Mouse (Mus musculus) midbrain, postnatal 0 days (tissue): ENCODE data around the gene Efna1. TPM values are rescaled to one million over a fixed set of nuclear protein-coding genes. Genes with fewer than 3 reads are reported as not detected.

ENCODE experiments used
- ATAC-seq: fragments of 200-750 bp; cut with Nextera tagmentation; 2 replicates; pipeline ENCODE4 v1.8.0; 2017; ENCODE audit warnings: moderate number of reproducible peaks, mild to moderate bottlenecking, moderate TSS enrichment, moderate library complexity; ENCODE audit not compliant: low FRiP score
- DNase-seq: peaks from one replicate; pipeline ENCODE4 v3.0.0-alpha.2; 2015; ENCODE audit warnings: low spot score
- H3K27ac ChIP-seq: fragments of 300-500 bp; sonication (generic); 2 replicates; pipeline ENCODE4 v1.5.1; 2014; ENCODE audit warnings: low read depth, mild to moderate bottlenecking, low read length, mixed read lengths
- H3K27me3 ChIP-seq: fragments of 300-500 bp; sonication (generic); 2 replicates; pipeline ENCODE4 v1.6.1; 2014; ENCODE audit warnings: low read length, control low read depth, mixed read lengths; ENCODE audit not compliant: insufficient read depth
- H3K36me3 ChIP-seq: fragments of 300-500 bp; sonication (generic); 2 replicates; pipeline ENCODE4 v1.6.1; 2014; ENCODE audit warnings: low read length, control low read depth, mixed read lengths; ENCODE audit not compliant: insufficient read depth
- H3K4me1 ChIP-seq: fragments of 300-500 bp; sonication (generic); 2 replicates; pipeline ENCODE4 v1.6.1; 2014; ENCODE audit warnings: mild to moderate bottlenecking, control low read depth, antibody characterized with exemption, low read length, mixed read lengths; ENCODE audit not compliant: insufficient read depth
- H3K4me2 ChIP-seq: fragments of 300-500 bp; sonication (generic); 2 replicates; pipeline ENCODE4 v1.6.1; 2014; ENCODE audit warnings: low read depth, mild to moderate bottlenecking, low read length, mixed read lengths; ENCODE audit not compliant: poor library complexity, severe bottlenecking
- H3K4me3 ChIP-seq: fragments of 300-500 bp; sonication (generic); 2 replicates; pipeline ENCODE4 v1.5.1; 2014; ENCODE audit warnings: low read depth, mild to moderate bottlenecking, low read length, moderate library complexity
- H3K9ac ChIP-seq: fragments of 300-500 bp; sonication (generic); replicated peaks from 2 replicates; pipeline ENCODE4 v1.6.1; 2014; ENCODE audit warnings: mild to moderate bottlenecking, low read length, moderate library complexity, mixed read lengths; ENCODE audit not compliant: poor library complexity, severe bottlenecking
- H3K9me3 ChIP-seq: fragments of 300-500 bp; sonication (generic); 2 replicates; pipeline ENCODE4 v1.6.1; 2016; ENCODE audit warnings: low read length, control low read depth
- CTCF ChIP-seq: IDR thresholded peaks from 2 replicates; pipeline ENCODE4 v1.5.1; 2016; ENCODE audit warnings: antibody characterized with exemption, mild to moderate bottlenecking
- WGBS: fragments of 180-500 bp; shearing (Covaris S2); extraction: QIAGEN DNeasy Blood & Tissue Kit; methylation state at CpG from one replicate; pipeline ENCODE4 v1.1.7; 2014; 5-methylcytosine and 5-hydroxymethylcytosine counted together
- polyA plus RNA-seq: library from polyadenylated mRNA; unstranded; fragments of >200 nt; fragmentation: Nextera tagmentation; extraction: Ambion mirVana; gene quantifications from 2 replicates; pipeline ENCODE4 v1.2.1, GENCODE M21; 2015
- total RNA-seq: library from RNA; depleted of rRNA; stranded (reverse); fragments of >200 nt; gene quantifications from 2 replicates; pipeline ENCODE4 v1.2.3, GENCODE M21; 2014

Gene Efna1
- total and polyA plus RNA-seq, 2 experiments from 2014 or later = 6.6 to 9.4 TPM

- H3K4me2 ChIP-seq = no peak overlapping the region
- ATAC-seq (no peak), DNase-seq (no peak)
- H3K9me3 ChIP-seq = no peaks in the 10 kb centered on the region
- no peaks in the 10 kb centered on the region for H3K27me3 ChIP-seq
- H3K27ac ChIP-seq = no peak overlapping the region
- H3K36me3 ChIP-seq = no peaks in the 10 kb centered on the region
- WGBS = 59% methylated on average over 6 of the region's 6 CpGs
- no peaks in the 10 kb centered on the region for H3K4me1 ChIP-seq
- no peak overlapping the region for H3K9ac ChIP-seq
- no peak for TF ChIP-seq CTCF
- no peak overlapping the region for H3K4me3 ChIP-seq
These were observed 23.5 kb upstream of the Efna1 start for GRCm38 (mm10) chr3:89304440-89304839.

GRCm38 (mm10) chr3:89300514-89300913, 19.6 kb upstream of the Efna1 start:
- Histone ChIP-seq H3K4me1 (no peaks in the 10 kb centered on the region), H3K36me3 (no peaks in the 10 kb centered on the region), H3K27me3 (no peaks in the 10 kb centered on the region), H3K9me3 (no peaks in the 10 kb centered on the region), H3K9ac (no peak overlapping the region), H3K27ac (no peak overlapping the region), H3K4me3 (no peak overlapping the region), H3K4me2 (no peak overlapping the region)
- 72% methylated on average over 2 of the region's 2 CpGs for WGBS
- DNase-seq = no peak
- ATAC-seq = no peak
- TF ChIP-seq CTCF = peak; percentile 33

DNA sequence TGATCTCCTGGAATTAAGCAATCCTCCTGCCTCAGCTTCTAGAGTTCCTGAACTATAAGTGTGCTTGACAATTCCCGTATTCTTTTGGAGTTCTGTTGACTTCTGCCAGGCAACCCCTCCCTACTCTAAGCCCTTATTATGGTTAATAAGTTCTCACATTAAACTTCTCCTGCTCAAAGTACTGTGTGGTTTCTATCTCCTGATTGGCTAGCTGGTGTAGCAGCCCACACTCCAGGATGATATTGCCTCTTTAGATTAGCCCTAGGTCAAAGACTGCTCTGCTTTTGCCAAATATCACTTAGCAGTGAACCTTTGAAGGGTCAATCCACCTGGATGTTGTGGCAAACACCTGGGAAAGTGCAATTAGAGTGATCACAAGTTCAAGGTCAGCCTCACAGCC, 19.1 kb upstream of the Efna1 start:
- no peak overlapping the region for H3K4me3 ChIP-seq
- 58% methylated on average over 1 of the region's 1 CpGs for WGBS

DNA sequence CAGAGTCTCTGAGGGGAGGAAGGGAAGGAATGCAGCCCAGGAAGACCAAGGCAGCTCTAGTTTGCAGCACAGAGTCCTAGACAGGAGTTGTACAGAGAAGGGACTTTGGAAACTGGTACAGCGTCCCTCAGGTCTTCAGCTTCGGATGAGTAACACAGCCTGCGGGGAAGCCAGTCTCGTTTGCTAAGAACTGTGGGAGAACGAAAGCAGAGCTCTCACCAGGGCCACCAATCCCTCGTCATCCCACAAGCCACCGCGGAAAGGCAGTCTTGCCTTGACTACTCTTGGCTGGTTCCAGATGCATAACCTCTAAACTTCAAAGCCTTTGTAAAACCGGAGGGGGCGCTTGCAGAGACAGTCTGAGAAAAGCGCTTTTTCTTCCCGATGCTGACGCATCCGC, 18.6 kb upstream of the Efna1 start:
- ATAC-seq = no peak

More for the DNA sequence above, 19.1 kb upstream of the Efna1 start:
- TF ChIP-seq CTCF = no peak
- peak overlapping the region; percentile 36 for H3K4me2 ChIP-seq
- no peaks in the 10 kb centered on the region for H3K4me1 ChIP-seq
- no peak overlapping the region for H3K27ac ChIP-seq
- ATAC-seq (no peak), DNase-seq (no peak)
- no peaks in the 10 kb centered on the region for H3K27me3 ChIP-seq
- H3K36me3 ChIP-seq = no peaks in the 10 kb centered on the region
- no peak overlapping the region; the same call in 1 of the 2 replicates for H3K9ac ChIP-seq
- no peaks in the 10 kb centered on the region for H3K9me3 ChIP-seq

GRCm38 (mm10) chr3:89298908-89299307, 18.0 kb upstream of the Efna1 start:
- Histone ChIP-seq H3K36me3 (no peaks in the 10 kb centered on the region), H3K4me2 (no peak overlapping the region), H3K4me1 (no peaks in the 10 kb centered on the region), H3K9me3 (no peaks in the 10 kb centered on the region), H3K9ac (no peak overlapping the region), H3K27me3 (no peaks in the 10 kb centered on the region), H3K4me3 (no peak overlapping the region), H3K27ac (no peak overlapping the region)
- whole genome bisulfite sequencing = 83% methylated on average over 6 of the region's 6 CpGs
- no peak for ATAC-seq
- no peak for DNase-seq
- no peak for TF ChIP-seq CTCF

More for the DNA sequence above, 18.6 kb upstream of the Efna1 start:
- Histone ChIP-seq H3K9me3 (no peaks in the 10 kb centered on the region), H3K27ac (no peak overlapping the region), H3K4me1 (no peaks in the 10 kb centered on the region), H3K4me3 (peak overlapping the region; percentile 14; the same call in 1 of the 2 replicates), H3K4me2 (peak overlapping the region; percentile 36), H3K36me3 (no peaks in the 10 kb centered on the region), H3K9ac (no peak overlapping the region; the same call in 1 of the 2 replicates), H3K27me3 (no peaks in the 10 kb centered on the region)
- 3% methylated on average over 14 of the region's 14 CpGs for WGBS
- 0 out of 2 replicates have a peak, but pooled peaks have one; percentile 22 for TF ChIP-seq CTCF
- peak; percentile 53 for DNase-seq

- TF ChIP-seq CTCF = no peak
- DNase-seq (no peak), ATAC-seq (no peak)
- H3K9me3 ChIP-seq = no peaks in the 10 kb centered on the region
- H3K4me2 ChIP-seq = no peak overlapping the region
- no peaks in the 10 kb centered on the region for H3K36me3 ChIP-seq
- no peaks in the 10 kb centered on the region for H3K27me3 ChIP-seq
- H3K9ac ChIP-seq = no peak overlapping the region
- no peak overlapping the region for H3K27ac ChIP-seq
- 71% methylated on average over 11 of the region's 11 CpGs for WGBS
- H3K4me3 ChIP-seq = no peak overlapping the region
- H3K4me1 ChIP-seq = no peaks in the 10 kb centered on the region
These were observed 15.9 kb upstream of the Efna1 start for GRCm38 (mm10) chr3:89296761-89297396.
